Mouse (Mus musculus): Measurements from ENCODE around the gene Tacc2. TPM values are rescaled to one million over a fixed set of nuclear protein-coding genes. Genes with fewer than 3 reads are reported as not detected.

Tacc2 gene
- polyA plus RNA-seq, 1 experiment from 2014 or later: 27.5 TPM

- no peak overlapping the region for H3K4me2 ChIP-seq (ENCODE audit: low read length)
- peaks cover 54% of the 10 kb centered on the region for H3K36me3 ChIP-seq (ENCODE audit: insufficient read depth, low read length)
- H3K27me3 ChIP-seq (ENCODE audit: insufficient read depth, low read length): no peaks in the 10 kb centered on the region
- H3K9me3 ChIP-seq (replicated peaks; ENCODE audit: low read length): no peaks in the 10 kb centered on the region
- TF ChIP-seq CTCF (IDR thresholded peaks at IDR 0.05; ENCODE audit: low read depth): peak; percentile 35
- no peaks in the 10 kb centered on the region for H3K4me1 ChIP-seq (replicated peaks; ENCODE audit: insufficient read depth, low read length)
- DNase-seq (ENCODE audit: low spot score) (no peak), ATAC-seq (replicated peaks; ENCODE audit: low FRiP score, low read depth) (no peak)
- no peak overlapping the region for H3K27ac ChIP-seq
- H3K9ac ChIP-seq (ENCODE audit: low read depth, low read length): no peak overlapping the region
- H3K4me3 ChIP-seq (replicated peaks; ENCODE audit: low read depth, low read length): no peak overlapping the region
- WGBS: 85% methylated on average over 4 of the region's 4 CpGs
These were observed 163.9 kb downstream of the Tacc2 start for GRCm38 (mm10) chr7:130741099-130741498.

DNA sequence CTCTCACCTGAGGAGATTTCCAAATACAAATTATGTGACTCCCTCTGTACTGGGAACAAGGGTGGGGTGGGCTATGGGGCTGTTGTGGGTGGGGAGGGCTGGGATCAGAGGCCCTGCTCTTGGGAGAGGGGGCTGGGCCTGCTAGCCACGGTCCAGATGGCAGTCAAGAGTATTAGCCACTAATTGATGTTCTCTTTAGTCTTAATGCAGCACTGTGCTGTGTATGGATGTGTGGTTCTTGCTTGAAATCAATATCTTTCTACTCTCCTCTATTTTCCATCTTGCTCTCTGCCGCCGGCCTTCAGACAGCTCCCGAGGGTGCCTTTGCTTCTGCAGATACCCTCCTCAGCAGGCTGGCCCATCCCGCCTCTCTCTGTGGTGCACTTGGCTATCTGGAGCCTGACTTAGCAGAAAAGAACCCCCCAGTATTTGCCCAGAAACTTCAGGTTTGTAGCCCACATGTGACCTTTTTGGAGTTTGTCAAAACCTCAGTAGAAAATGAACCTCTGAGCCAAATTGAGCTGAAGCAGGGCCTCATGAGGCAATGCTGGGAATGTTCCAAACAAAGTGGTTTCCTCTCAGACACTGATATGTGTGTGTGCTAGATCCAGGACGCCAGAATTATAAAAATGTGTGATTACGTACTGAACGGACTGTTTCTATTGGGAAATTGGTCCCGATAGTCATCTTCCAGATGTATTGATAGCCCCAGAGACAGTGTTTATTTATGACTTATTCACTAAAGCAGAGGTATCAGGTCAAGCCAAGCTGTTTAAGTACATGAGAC, 166.2 kb downstream of the Tacc2 start:
- Histone ChIP-seq H3K27me3 (ENCODE audit: insufficient read depth, low read length) (no peaks in the 10 kb centered on the region), H3K4me2 (ENCODE audit: low read length) (no peak overlapping the region), H3K9ac (ENCODE audit: low read depth, low read length) (no peak overlapping the region), H3K4me1 (replicated peaks; ENCODE audit: insufficient read depth, low read length) (no peaks in the 10 kb centered on the region), H3K4me3 (replicated peaks; ENCODE audit: low read depth, low read length) (no peak overlapping the region), H3K36me3 (ENCODE audit: insufficient read depth, low read length) (peaks cover 49% of the 10 kb centered on the region), H3K9me3 (replicated peaks; ENCODE audit: low read length) (no peaks in the 10 kb centered on the region), H3K27ac (no peak overlapping the region)
- TF ChIP-seq CTCF (IDR thresholded peaks at IDR 0.05; ENCODE audit: low read depth): no peak
- 86% methylated on average over 9 of the region's 9 CpGs for WGBS
- no peak for ATAC-seq (replicated peaks; ENCODE audit: low FRiP score, low read depth)
- no peak for DNase-seq (ENCODE audit: low spot score)

DNA sequence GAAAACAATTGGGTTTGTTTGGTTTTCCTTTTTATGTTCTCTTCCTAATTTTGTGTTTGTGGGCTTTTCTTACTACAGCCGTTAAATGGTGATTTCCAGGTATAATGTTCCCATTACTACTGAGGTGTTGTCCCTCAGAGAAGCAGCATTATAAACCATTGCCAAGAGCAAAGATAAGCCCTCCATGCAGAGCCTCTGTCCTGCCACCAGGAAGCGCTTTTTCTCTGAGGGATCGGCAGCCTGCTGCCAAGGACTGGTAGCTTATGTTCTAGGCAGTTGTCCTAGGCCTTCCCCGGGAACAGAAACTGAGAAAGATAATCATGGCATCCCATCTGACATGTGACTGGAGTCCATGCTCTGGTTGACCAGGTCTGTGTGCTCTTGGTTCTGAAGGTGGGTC, 171.9 kb downstream of the Tacc2 start:
- Histone ChIP-seq H3K9me3 (replicated peaks; ENCODE audit: low read length) (no peaks in the 10 kb centered on the region), H3K9ac (ENCODE audit: low read depth, low read length) (no peak overlapping the region), H3K27ac (no peak overlapping the region), H3K4me2 (ENCODE audit: low read length) (no peak overlapping the region), H3K36me3 (ENCODE audit: insufficient read depth, low read length) (peaks cover 36% of the 10 kb centered on the region), H3K4me3 (replicated peaks; ENCODE audit: low read depth, low read length) (no peak overlapping the region), H3K27me3 (ENCODE audit: insufficient read depth, low read length) (no peaks in the 10 kb centered on the region), H3K4me1 (replicated peaks; ENCODE audit: insufficient read depth, low read length) (no peaks in the 10 kb centered on the region)
- no peak for DNase-seq (ENCODE audit: low spot score)
- no peak; the same call in 1 of the 2 replicates for TF ChIP-seq CTCF (IDR thresholded peaks at IDR 0.05; ENCODE audit: low read depth)
- no peak for ATAC-seq (replicated peaks; ENCODE audit: low FRiP score, low read depth)
- 89% methylated on average over 4 of the region's 4 CpGs for WGBS

- no peak overlapping the region for H3K27ac ChIP-seq
- no peak for TF ChIP-seq CTCF (IDR thresholded peaks at IDR 0.05; ENCODE audit: low read depth)
- 76% methylated on average over 17 of the region's 17 CpGs for WGBS
- DNase-seq (ENCODE audit: low spot score) (no peak), ATAC-seq (replicated peaks; ENCODE audit: low FRiP score, low read depth) (no peak)
- H3K4me2 ChIP-seq (ENCODE audit: low read length): no peak overlapping the region
- H3K4me1 ChIP-seq (replicated peaks; ENCODE audit: insufficient read depth, low read length): no peaks in the 10 kb centered on the region
- no peaks in the 10 kb centered on the region for H3K9me3 ChIP-seq (replicated peaks; ENCODE audit: low read length)
- H3K36me3 ChIP-seq (ENCODE audit: insufficient read depth, low read length): peaks cover 30% of the 10 kb centered on the region
- H3K27me3 ChIP-seq (ENCODE audit: insufficient read depth, low read length): no peaks in the 10 kb centered on the region
- H3K9ac ChIP-seq (ENCODE audit: low read depth, low read length): no peak overlapping the region
- H3K4me3 ChIP-seq (replicated peaks; ENCODE audit: low read depth, low read length): no peak overlapping the region
These were observed 173.7 kb downstream of the Tacc2 start for GRCm38 (mm10) chr7:130750752-130751490.

- no peak overlapping the region for H3K4me3 ChIP-seq (replicated peaks; ENCODE audit: low read depth, low read length)
- no peak for ATAC-seq (replicated peaks; ENCODE audit: low FRiP score, low read depth)
These were observed 174.4 kb downstream of the Tacc2 start for GRCm38 (mm10) chr7:130751678-130752077.

DNA sequence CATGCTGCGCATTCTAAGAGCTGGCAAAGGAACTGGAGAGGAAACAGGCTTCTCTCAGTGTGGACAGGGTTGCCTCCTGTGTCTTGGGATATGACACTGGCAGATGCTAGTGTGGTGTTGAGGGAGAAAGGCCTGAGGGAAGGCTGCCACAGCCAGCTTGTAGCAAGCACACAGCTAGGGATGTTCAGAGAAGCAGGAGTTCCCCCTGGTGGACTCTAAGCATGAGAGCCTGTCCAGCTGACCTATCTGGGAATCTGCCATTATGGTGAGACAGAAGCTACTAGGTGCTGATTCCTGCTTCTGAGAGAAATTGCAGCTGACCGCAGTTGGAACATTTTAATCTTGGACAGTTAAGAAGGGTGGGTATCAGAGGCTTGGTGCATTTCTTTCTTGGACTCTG, 177.6 kb downstream of the Tacc2 start:
- 89% methylated on average over 2 of the region's 2 CpGs for WGBS
- DNase-seq (ENCODE audit: low spot score): peak; percentile 77

More at GRCm38 (mm10) chr7:130751678-130752077, 174.4 kb downstream of the Tacc2 start:
- peaks cover 22% of the 10 kb centered on the region for H3K36me3 ChIP-seq (ENCODE audit: insufficient read depth, low read length)
- TF ChIP-seq CTCF (IDR thresholded peaks at IDR 0.05; ENCODE audit: low read depth): no peak
- no peak overlapping the region for H3K9ac ChIP-seq (ENCODE audit: low read depth, low read length)
- WGBS: 70% methylated on average over 9 of the region's 9 CpGs
- H3K9me3 ChIP-seq (replicated peaks; ENCODE audit: low read length): no peaks in the 10 kb centered on the region
- 0 out of 2 replicates have a peak, but pooled peaks cover 3% of the 10 kb centered on the region for H3K4me1 ChIP-seq (replicated peaks; ENCODE audit: insufficient read depth, low read length)
- DNase-seq (ENCODE audit: low spot score): no peak
- H3K27ac ChIP-seq: no peak overlapping the region
- H3K4me2 ChIP-seq (ENCODE audit: low read length): no peak overlapping the region
- no peaks in the 10 kb centered on the region for H3K27me3 ChIP-seq (ENCODE audit: insufficient read depth, low read length)

More for the DNA sequence above, 177.6 kb downstream of the Tacc2 start:
- H3K9ac ChIP-seq (ENCODE audit: low read depth, low read length): no peak overlapping the region
- TF ChIP-seq CTCF (IDR thresholded peaks at IDR 0.05; ENCODE audit: low read depth): peak; percentile 75
- H3K4me3 ChIP-seq (replicated peaks; ENCODE audit: low read depth, low read length): no peak overlapping the region
- no peak overlapping the region for H3K27ac ChIP-seq
- H3K4me1 ChIP-seq (replicated peaks; ENCODE audit: insufficient read depth, low read length): 0 out of 2 replicates have a peak, but pooled peaks cover 3% of the 10 kb centered on the region
- H3K9me3 ChIP-seq (replicated peaks; ENCODE audit: low read length): no peaks in the 10 kb centered on the region
- H3K4me2 ChIP-seq (ENCODE audit: low read length): no peak overlapping the region
- peaks cover 27% of the 10 kb centered on the region for H3K36me3 ChIP-seq (ENCODE audit: insufficient read depth, low read length)
- H3K27me3 ChIP-seq (ENCODE audit: insufficient read depth, low read length): no peaks in the 10 kb centered on the region
- ATAC-seq (replicated peaks; ENCODE audit: low FRiP score, low read depth): peak; percentile 42; the same call in 1 of the 2 replicates

Data from kidney, postnatal 0 days (tissue).